Mouse (Mus musculus) embryonic fibroblast, embryonic 13.5 days (primary cell): ENCODE data around the gene Vpreb2.

Experiments used
- CTCF ChIP-seq: IDR thresholded peaks from 2 replicates; pipeline ENCODE4 v1.5.1; 2011; ENCODE audit warnings: mild to moderate bottlenecking, control low read depth, low read length, moderate library complexity, borderline replicate concordance; ENCODE audit not compliant: insufficient read depth
- POLR2A ChIP-seq: IDR thresholded peaks from 2 replicates; pipeline ENCODE4 v1.6.1; 2011; ENCODE audit warnings: low read depth, mild to moderate bottlenecking, control low read depth, low read length, moderate library complexity

DNA sequence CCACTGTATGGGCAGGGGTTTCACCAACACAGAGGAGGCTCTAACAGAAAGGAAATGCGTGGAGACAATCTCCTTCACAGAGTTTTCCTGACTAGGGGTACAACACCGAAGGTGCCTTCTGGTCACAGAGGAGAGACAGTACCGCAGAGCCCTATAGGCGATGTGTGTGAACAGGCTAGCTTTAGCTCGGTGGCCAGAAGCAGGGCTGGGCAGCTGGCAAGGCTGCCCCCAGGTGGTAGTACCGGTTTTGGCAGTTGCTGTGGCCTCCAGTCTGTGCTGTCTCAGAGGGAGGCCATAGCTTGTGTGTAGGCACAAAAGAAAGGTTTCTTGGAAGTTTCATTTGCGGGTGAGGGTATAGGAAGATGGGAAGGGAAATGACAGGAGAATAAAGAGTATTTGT is 41.4 kb upstream of the Vpreb2 start:
- TF ChIP-seq CTCF (peak; percentile 71), POLR2A (no peak)
